Mouse (Mus musculus): ENCODE results near the gene Ahnak2. TPM values are rescaled to one million over a fixed set of nuclear protein-coding genes. Genes with fewer than 3 reads are reported as not detected.
A peak's percentile ranks its signal among the peaks of the same experiment; 100 is the strongest.

The Ahnak2 gene
- polyA plus RNA-seq, 1 experiment from 2014 or later, result 0.84 TPM

GRCm38 (mm10) chr12:112840209-112841086, 38.0 kb upstream of the Ahnak2 start:
- H3K4me1 ChIP-seq (replicated peaks; ENCODE audit: control insufficient read depth, insufficient read depth, low read length), result no peaks in the 10 kb centered on the region
- H3K27me3 ChIP-seq (ENCODE audit: control insufficient read depth, insufficient read depth, low read depth, low read length), result no peaks in the 10 kb centered on the region; the same call in 1 of the 2 replicates
- no peaks in the 10 kb centered on the region for H3K9me3 ChIP-seq (ENCODE audit: control insufficient read depth, low read length)
- H3K9ac ChIP-seq (ENCODE audit: low read length), result no peak overlapping the region
- H3K36me3 ChIP-seq (ENCODE audit: control insufficient read depth, insufficient read depth, low read length), result no peaks in the 10 kb centered on the region
- H3K4me2 ChIP-seq (ENCODE audit: low read depth, low read length), result no peak overlapping the region
- no peak for ATAC-seq (ENCODE audit: low read depth)
- no peak overlapping the region for H3K27ac ChIP-seq (ENCODE audit: low read length)
- 64% methylated on average over 25 of the region's 25 CpGs for WGBS
- no peak overlapping the region for H3K4me3 ChIP-seq (ENCODE audit: low read length)

- no peak for ATAC-seq (ENCODE audit: low read depth)
- no peak overlapping the region for H3K27ac ChIP-seq (ENCODE audit: low read length)
- H3K27me3 ChIP-seq (ENCODE audit: control insufficient read depth, insufficient read depth, low read depth, low read length), result no peaks in the 10 kb centered on the region
- no peaks in the 10 kb centered on the region for H3K9me3 ChIP-seq (ENCODE audit: control insufficient read depth, low read length)
- peaks cover 7% of the 10 kb centered on the region for H3K4me1 ChIP-seq (replicated peaks; ENCODE audit: control insufficient read depth, insufficient read depth, low read length)
- H3K36me3 ChIP-seq (ENCODE audit: control insufficient read depth, insufficient read depth, low read length), result no peaks in the 10 kb centered on the region
- no peak overlapping the region for H3K9ac ChIP-seq (ENCODE audit: low read length)
- no peak overlapping the region for H3K4me3 ChIP-seq (ENCODE audit: low read length)
- 57% methylated on average over 2 of the region's 2 CpGs for WGBS
- no peak overlapping the region for H3K4me2 ChIP-seq (ENCODE audit: low read depth, low read length)
These were observed 32.6 kb upstream of the Ahnak2 start for GRCm38 (mm10) chr12:112835046-112835445.

- Histone ChIP-seq H3K27ac (ENCODE audit: low read length) (no peak overlapping the region), H3K4me3 (ENCODE audit: low read length) (no peak overlapping the region), H3K4me2 (ENCODE audit: low read depth, low read length) (no peak overlapping the region), H3K36me3 (ENCODE audit: control insufficient read depth, insufficient read depth, low read length) (no peaks in the 10 kb centered on the region), H3K9me3 (ENCODE audit: control insufficient read depth, low read length) (no peaks in the 10 kb centered on the region), H3K27me3 (ENCODE audit: control insufficient read depth, insufficient read depth, low read depth, low read length) (no peaks in the 10 kb centered on the region), H3K4me1 (replicated peaks; ENCODE audit: control insufficient read depth, insufficient read depth, low read length) (peaks cover 7% of the 10 kb centered on the region), H3K9ac (ENCODE audit: low read length) (no peak overlapping the region)
- WGBS, result 52% methylated on average over 6 of the region's 6 CpGs
- no peak for ATAC-seq (ENCODE audit: low read depth)
These were observed 31.1 kb upstream of the Ahnak2 start for GRCm38 (mm10) chr12:112833527-112833926.

- H3K4me2 ChIP-seq (ENCODE audit: low read depth, low read length), result no peak overlapping the region
- H3K36me3 ChIP-seq (ENCODE audit: control insufficient read depth, insufficient read depth, low read length), result peaks cover 3% of the 10 kb centered on the region; the same call in 1 of the 2 replicates
- 94% methylated on average over 5 of the region's 5 CpGs for WGBS
- no peak overlapping the region for H3K9ac ChIP-seq (ENCODE audit: low read length)
- ATAC-seq (ENCODE audit: low read depth), result no peak
- H3K27ac ChIP-seq (ENCODE audit: low read length), result no peak overlapping the region
- H3K4me3 ChIP-seq (ENCODE audit: low read length), result no peak overlapping the region
- H3K27me3 ChIP-seq (ENCODE audit: control insufficient read depth, insufficient read depth, low read depth, low read length), result no peaks in the 10 kb centered on the region
- H3K4me1 ChIP-seq (replicated peaks; ENCODE audit: control insufficient read depth, insufficient read depth, low read length), result peaks cover 15% of the 10 kb centered on the region
- H3K9me3 ChIP-seq (ENCODE audit: control insufficient read depth, low read length), result no peaks in the 10 kb centered on the region
These were observed 30.0 kb upstream of the Ahnak2 start for GRCm38 (mm10) chr12:112832411-112832810.

GRCm38 (mm10) chr12:112830570-112830969, 28.1 kb upstream of the Ahnak2 start:
- H3K9ac ChIP-seq (ENCODE audit: low read length), result peak overlapping the region; percentile 75
- H3K36me3 ChIP-seq (ENCODE audit: control insufficient read depth, insufficient read depth, low read length), result peaks cover 5% of the 10 kb centered on the region; the same call in 1 of the 2 replicates
- H3K4me1 ChIP-seq (replicated peaks; ENCODE audit: control insufficient read depth, insufficient read depth, low read length), result peaks cover 32% of the 10 kb centered on the region
- ATAC-seq (ENCODE audit: low read depth), result no peak
- no peaks in the 10 kb centered on the region for H3K27me3 ChIP-seq (ENCODE audit: control insufficient read depth, insufficient read depth, low read depth, low read length)
- 89% methylated on average over 3 of the region's 3 CpGs for WGBS
- peak overlapping the region; percentile 61 for H3K4me3 ChIP-seq (ENCODE audit: low read length)
- H3K9me3 ChIP-seq (ENCODE audit: control insufficient read depth, low read length), result no peaks in the 10 kb centered on the region
- no peak overlapping the region for H3K27ac ChIP-seq (ENCODE audit: low read length)
- H3K4me2 ChIP-seq (ENCODE audit: low read depth, low read length), result peak overlapping the region; percentile 62

GRCm38 (mm10) chr12:112830141-112830540, 27.7 kb upstream of the Ahnak2 start:
- no peak for ATAC-seq (ENCODE audit: low read depth)

GRCm38 (mm10) chr12:112829244-112829864, 26.9 kb upstream of the Ahnak2 start, which contains the start of gene Cdca4:
Gene Cdca4 (minus strand): TSS chr12:112829423.
- no peaks in the 10 kb centered on the region for H3K27me3 ChIP-seq (ENCODE audit: control insufficient read depth, insufficient read depth, low read depth, low read length)
- H3K4me3 ChIP-seq (ENCODE audit: low read length), result peak within 1 kb of the TSS; percentile 95
- peaks cover 5% of the 10 kb centered on the region for H3K36me3 ChIP-seq (ENCODE audit: control insufficient read depth, insufficient read depth, low read length)
- peaks cover 36% of the 10 kb centered on the region for H3K4me1 ChIP-seq (replicated peaks; ENCODE audit: control insufficient read depth, insufficient read depth, low read length)
- 2% methylated on average over 46 of the region's 72 CpGs for WGBS
- peak within 1 kb of the TSS; percentile 92 for H3K27ac ChIP-seq (ENCODE audit: low read length)
- peak within 1 kb of the TSS; percentile 68 for H3K4me2 ChIP-seq (ENCODE audit: low read depth, low read length)
- H3K9me3 ChIP-seq (ENCODE audit: control insufficient read depth, low read length), result no peaks in the 10 kb centered on the region
- peak within 1 kb of the TSS; percentile 99 for H3K9ac ChIP-seq (ENCODE audit: low read length)
- ATAC-seq (ENCODE audit: low read depth), result peak; percentile 98

More at GRCm38 (mm10) chr12:112830141-112830540, 27.7 kb upstream of the Ahnak2 start:
- Histone ChIP-seq H3K4me3 (ENCODE audit: low read length) (peak overlapping the region; percentile 61), H3K27ac (ENCODE audit: low read length) (peak overlapping the region; percentile 34), H3K4me2 (ENCODE audit: low read depth, low read length) (peak overlapping the region; percentile 62), H3K4me1 (replicated peaks; ENCODE audit: control insufficient read depth, insufficient read depth, low read length) (peaks cover 33% of the 10 kb centered on the region), H3K9ac (ENCODE audit: low read length) (peak overlapping the region; percentile 75), H3K36me3 (ENCODE audit: control insufficient read depth, insufficient read depth, low read length) (peaks cover 5% of the 10 kb centered on the region; the same call in 1 of the 2 replicates), H3K27me3 (ENCODE audit: control insufficient read depth, insufficient read depth, low read depth, low read length) (no peaks in the 10 kb centered on the region), H3K9me3 (ENCODE audit: control insufficient read depth, low read length) (no peaks in the 10 kb centered on the region)
- WGBS, result 11% methylated on average over 2 of the region's 2 CpGs

GRCm38 (mm10) chr12:112828501-112829243, 26.2 kb upstream of the Ahnak2 start:
- Histone ChIP-seq H3K36me3 (ENCODE audit: control insufficient read depth, insufficient read depth, low read length) (peaks cover 5% of the 10 kb centered on the region), H3K4me3 (ENCODE audit: low read length) (peak overlapping the region; percentile 95), H3K27ac (ENCODE audit: low read length) (peak overlapping the region; percentile 92), H3K27me3 (ENCODE audit: control insufficient read depth, insufficient read depth, low read depth, low read length) (no peaks in the 10 kb centered on the region), H3K9ac (ENCODE audit: low read length) (peak overlapping the region; percentile 99), H3K4me2 (ENCODE audit: low read depth, low read length) (peak overlapping the region; percentile 68), H3K9me3 (ENCODE audit: control insufficient read depth, low read length) (no peaks in the 10 kb centered on the region), H3K4me1 (replicated peaks; ENCODE audit: control insufficient read depth, insufficient read depth, low read length) (peaks cover 39% of the 10 kb centered on the region)
- under 1% methylated on average over 37 of the region's 51 CpGs for WGBS
- ATAC-seq (ENCODE audit: low read depth), result peak; percentile 86
